Mouse (Mus musculus): ENCODE results near the gene Tnni3.

DNA sequence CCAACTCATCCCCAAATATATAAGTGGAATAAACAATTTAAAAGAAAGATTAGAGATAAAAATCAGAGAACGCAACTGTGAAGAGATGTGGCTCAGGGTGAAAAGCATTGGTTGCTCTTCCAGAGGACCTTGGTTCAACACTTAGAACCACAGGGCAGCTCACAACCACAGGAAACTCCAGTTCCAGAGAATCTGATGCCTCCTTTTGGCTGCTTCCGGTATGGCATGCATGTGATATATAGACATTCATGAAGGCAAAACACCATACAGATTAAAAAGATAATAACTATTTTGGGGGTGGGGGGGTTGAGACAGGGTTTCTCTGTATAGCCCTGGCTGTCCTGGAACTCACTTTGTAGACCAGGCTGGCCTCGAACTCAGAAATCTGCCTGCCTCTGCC, 38.6 kb upstream of the Tnni3 start:
- TF ChIP-seq BHLHE40 (IDR thresholded peaks at IDR 0.05; ENCODE audit: borderline replicate concordance, low read depth, low read length), result no peak
- TF ChIP-seq MAFK (IDR thresholded peaks at IDR 0.05; ENCODE audit: borderline replicate concordance, low read depth, low read length), result no peak
- no peak for TF ChIP-seq POLR2A (IDR thresholded peaks at IDR 0.05; ENCODE audit: control insufficient read depth in 1 of 2, insufficient read depth in 1 of 2, low read depth in 1 of 2, low read length in 2 of 2, poor library complexity in 1 of 2)
- TF ChIP-seq GATA1 (IDR thresholded peaks at IDR 0.05; ENCODE audit: low read depth, low read length), result no peak
- peak in 2 of 3 experiments; percentile 9 to 24; a peak in 1 of 6 replicates for TF ChIP-seq CTCF (IDR thresholded peaks at IDR 0.05 in 2 of 3, conservative IDR thresholded peaks at IDR 0.05 in 1 of 3; ENCODE audit: control insufficient read depth in 1 of 3, insufficient read depth in 1 of 3, low read depth in 2 of 3, low read length in 3 of 3, poor library complexity in 1 of 3, severe bottlenecking in 1 of 3)
- no peak for TF ChIP-seq CHD2 (IDR thresholded peaks at IDR 0.05; ENCODE audit: low read length)

All from MEL (cell line).